Mouse (Mus musculus): ENCODE measurements around the gene Gm20741. TPM values are rescaled to one million over a fixed set of nuclear protein-coding genes. Genes with fewer than 3 reads are reported as not detected.

The Gm20741 gene
- total RNA-seq (2014; rRNA removed) (not detected in 2 replicates), polyA plus RNA-seq (2015; fragmentation: Nextera tagmentation; extraction: Ambion mirVana) (not detected in 2 replicates)

DNA sequence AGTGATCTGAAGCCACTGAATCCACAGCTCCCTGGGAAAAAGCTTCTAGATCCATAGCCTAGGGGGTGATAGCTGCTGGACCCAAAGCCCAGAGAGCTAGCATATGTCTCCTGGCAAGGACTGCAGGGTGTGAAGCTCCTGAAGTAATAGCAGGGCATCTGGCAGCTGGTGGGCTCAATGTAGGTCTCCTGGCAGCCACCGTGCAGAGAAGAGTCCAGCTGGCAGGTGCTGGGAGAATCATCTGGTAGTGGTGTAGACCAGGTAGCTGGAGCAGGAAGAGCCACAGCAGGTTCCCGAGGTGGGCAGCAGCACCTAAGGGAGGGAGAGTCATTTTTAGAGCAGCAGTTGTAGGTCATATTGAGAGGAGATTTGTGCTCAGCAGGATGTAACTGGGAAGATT, at the start of gene Gm20741:
Gm20741 (minus strand) TSS at position 394 of the 400 bp plus-strand sequence.
- Histone ChIP-seq H3K4me2 (ENCODE audit: low read depth, low read length, poor library complexity, severe bottlenecking) (no peak within 1 kb of the TSS), H3K27me3 (ENCODE audit: insufficient read depth, low read length) (no peaks in the 10 kb centered on the region), H3K36me3 (ENCODE audit: insufficient read depth, low read length) (no peaks in the 10 kb centered on the region), H3K9me3 (ENCODE audit: low read length) (no peaks in the 10 kb centered on the region), H3K4me1 (ENCODE audit: insufficient read depth, low read length) (no peaks in the 10 kb centered on the region), H3K4me3 (ENCODE audit: low read depth, low read length) (no peak within 1 kb of the TSS), H3K27ac (ENCODE audit: low read depth, low read length) (no peak within 1 kb of the TSS), H3K9ac (replicated peaks; ENCODE audit: low read length, poor library complexity, severe bottlenecking) (no peak within 1 kb of the TSS)
- 89% methylated on average over 2 of the region's 2 CpGs for WGBS
- no peak for ATAC-seq (ENCODE audit: low FRiP score)
- no peak for TF ChIP-seq CTCF (IDR thresholded peaks at IDR 0.05)
- DNase-seq (ENCODE audit: low spot score), result peak; percentile 8

DNA sequence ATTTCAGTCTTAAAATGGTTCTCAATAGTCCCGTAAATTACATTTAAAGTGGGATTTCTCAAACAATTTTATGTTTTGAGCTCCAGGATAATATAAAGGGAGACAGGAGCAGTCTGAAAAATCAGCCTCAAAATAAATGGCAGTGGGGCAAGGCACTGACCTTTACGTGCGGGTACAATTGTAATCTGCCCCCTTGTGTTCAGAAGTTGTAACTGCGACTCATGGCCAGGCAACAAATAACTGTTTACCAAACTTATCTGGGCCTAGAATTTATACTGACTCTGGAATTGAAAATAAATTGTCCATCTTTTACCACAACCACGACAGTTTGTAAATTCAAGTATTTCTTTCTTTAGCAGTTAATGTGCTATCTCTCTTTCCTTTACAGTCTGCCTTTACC, 39.4 kb upstream of the Gm20741 start:
- Histone ChIP-seq H3K4me1 (ENCODE audit: insufficient read depth, low read length) (no peaks in the 10 kb centered on the region), H3K27ac (ENCODE audit: low read depth, low read length) (no peak overlapping the region), H3K4me3 (ENCODE audit: low read depth, low read length) (no peak overlapping the region), H3K27me3 (ENCODE audit: insufficient read depth, low read length) (no peaks in the 10 kb centered on the region), H3K36me3 (ENCODE audit: insufficient read depth, low read length) (no peaks in the 10 kb centered on the region), H3K9ac (replicated peaks; ENCODE audit: low read length, poor library complexity, severe bottlenecking) (no peak overlapping the region), H3K9me3 (ENCODE audit: low read length) (no peaks in the 10 kb centered on the region), H3K4me2 (ENCODE audit: low read depth, low read length, poor library complexity, severe bottlenecking) (no peak overlapping the region)
- no peak for ATAC-seq (ENCODE audit: low FRiP score)
- WGBS, result 14% methylated on average over 5 of the region's 5 CpGs
- TF ChIP-seq CTCF (IDR thresholded peaks at IDR 0.05), result peak; percentile 68
- peak; percentile 9 for DNase-seq (ENCODE audit: low spot score)

DNA sequence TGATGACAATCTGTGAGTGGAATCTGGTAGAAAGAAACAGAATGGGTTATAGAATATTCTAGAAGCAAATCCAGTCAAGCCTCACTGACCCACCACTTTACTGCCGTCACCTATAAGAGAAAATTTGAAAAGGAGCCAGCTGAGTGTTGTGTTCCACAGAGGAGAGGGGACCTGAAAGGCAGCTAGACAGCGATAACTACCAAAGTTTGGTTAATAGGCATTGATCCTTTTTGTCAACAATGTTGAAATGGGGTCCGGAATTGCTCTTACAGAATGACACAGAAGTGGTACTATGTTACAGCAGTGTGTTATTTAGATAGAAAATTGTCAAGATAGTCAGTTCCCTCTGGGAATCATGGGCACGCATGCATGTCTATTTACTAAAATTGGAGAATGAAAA, 36.5 kb upstream of the Gm20741 start:
- no peak for TF ChIP-seq CTCF (IDR thresholded peaks at IDR 0.05)
- Histone ChIP-seq H3K27me3 (ENCODE audit: insufficient read depth, low read length) (no peaks in the 10 kb centered on the region), H3K9ac (replicated peaks; ENCODE audit: low read length, poor library complexity, severe bottlenecking) (no peak overlapping the region), H3K4me1 (ENCODE audit: insufficient read depth, low read length) (no peaks in the 10 kb centered on the region), H3K4me2 (ENCODE audit: low read depth, low read length, poor library complexity, severe bottlenecking) (no peak overlapping the region), H3K9me3 (ENCODE audit: low read length) (no peaks in the 10 kb centered on the region), H3K4me3 (ENCODE audit: low read depth, low read length) (no peak overlapping the region), H3K27ac (ENCODE audit: low read depth, low read length) (no peak overlapping the region), H3K36me3 (ENCODE audit: insufficient read depth, low read length) (no peaks in the 10 kb centered on the region)
- 84% methylated on average over 4 of the region's 4 CpGs for WGBS
- ATAC-seq (ENCODE audit: low FRiP score) (no peak), DNase-seq (ENCODE audit: low spot score) (no peak)

DNA sequence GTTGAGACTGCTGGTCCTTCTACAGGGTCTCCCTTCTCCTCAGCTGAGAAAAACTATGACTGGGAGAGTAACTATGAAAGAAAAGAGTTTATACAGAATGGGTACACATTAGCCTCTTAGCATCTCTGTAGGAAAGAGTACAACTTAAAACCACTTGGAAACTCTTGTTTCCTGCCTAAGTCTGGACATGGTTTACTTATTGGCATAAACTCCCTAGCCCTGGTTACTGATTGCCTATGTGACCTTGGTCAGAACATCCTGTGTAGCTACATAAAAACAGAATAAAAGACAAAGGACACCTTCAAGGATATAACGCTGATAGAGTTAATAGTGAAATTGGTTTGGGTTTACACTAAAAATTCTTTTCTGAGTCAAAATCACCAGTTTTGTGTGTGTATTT, 35.3 kb upstream of the Gm20741 start:
- H3K4me2 ChIP-seq (ENCODE audit: low read depth, low read length, poor library complexity, severe bottlenecking), result no peak overlapping the region
- H3K27me3 ChIP-seq (ENCODE audit: insufficient read depth, low read length), result no peaks in the 10 kb centered on the region
- no peaks in the 10 kb centered on the region for H3K36me3 ChIP-seq (ENCODE audit: insufficient read depth, low read length)
- no peak for DNase-seq (ENCODE audit: low spot score)
- no peaks in the 10 kb centered on the region for H3K9me3 ChIP-seq (ENCODE audit: low read length)
- H3K9ac ChIP-seq (replicated peaks; ENCODE audit: low read length, poor library complexity, severe bottlenecking), result no peak overlapping the region
- H3K4me3 ChIP-seq (ENCODE audit: low read depth, low read length), result no peak overlapping the region
- WGBS, result 97% methylated on average over 1 of the region's 1 CpGs
- ATAC-seq (ENCODE audit: low FRiP score), result no peak
- no peak for TF ChIP-seq CTCF (IDR thresholded peaks at IDR 0.05)
- H3K4me1 ChIP-seq (ENCODE audit: insufficient read depth, low read length), result no peaks in the 10 kb centered on the region
- H3K27ac ChIP-seq (ENCODE audit: low read depth, low read length), result no peak overlapping the region

DNA sequence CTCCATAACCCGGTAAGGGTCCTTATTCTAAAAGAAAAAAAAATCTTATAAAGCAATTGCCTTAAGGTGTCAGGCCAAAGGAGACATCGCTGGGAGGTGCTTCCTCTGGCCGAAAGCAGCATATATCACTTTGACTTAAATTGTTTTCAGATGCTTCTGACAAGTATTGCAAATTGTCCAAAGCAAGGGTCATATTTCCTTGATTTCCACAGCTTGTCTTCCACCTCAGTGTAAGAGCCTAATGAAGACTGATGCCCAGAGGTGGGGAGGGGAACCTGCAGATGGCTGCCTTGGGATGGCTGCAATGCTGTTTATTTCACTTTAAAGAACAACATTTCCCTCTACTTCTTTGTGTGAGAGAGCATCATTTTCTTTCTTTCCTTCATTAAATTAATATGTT, 15.0 kb upstream of the Gm20741 start:
- 85% methylated on average over 3 of the region's 3 CpGs for WGBS
- no peak for ATAC-seq (ENCODE audit: low FRiP score)
- TF ChIP-seq CTCF (IDR thresholded peaks at IDR 0.05), result no peak

DNA sequence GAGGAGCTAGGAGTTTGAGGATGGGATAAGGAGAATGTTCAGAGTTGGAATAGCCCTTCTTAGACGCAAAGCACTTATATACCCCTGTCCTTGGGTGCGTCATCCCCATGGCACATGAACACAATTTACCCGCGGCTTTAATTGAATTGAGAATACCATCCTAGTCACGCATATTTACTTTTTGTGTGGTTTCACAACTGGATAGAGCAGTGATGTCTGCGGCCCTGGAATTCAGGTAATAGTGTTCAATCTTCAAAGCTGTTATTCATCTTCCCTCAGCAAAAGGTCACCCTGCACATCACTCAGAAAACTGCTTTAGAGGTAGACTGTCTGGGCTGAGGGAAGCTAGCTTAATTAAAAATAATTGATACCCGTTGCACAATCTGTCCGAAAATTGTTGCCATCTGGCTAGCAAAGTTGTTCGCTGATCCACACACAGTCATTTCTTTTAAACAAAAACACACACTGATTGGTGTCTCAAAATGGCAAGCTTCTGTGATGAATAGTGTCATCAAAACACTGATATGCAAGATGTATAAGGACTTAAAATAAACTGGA, 14.2 kb upstream of the Gm20741 start, which contains the start of gene Krtap14:
Krtap14 (minus strand) TSS at position 51 of the 558 bp plus-strand sequence.
- Histone ChIP-seq H3K9ac (replicated peaks; ENCODE audit: low read length, poor library complexity, severe bottlenecking) (no peak within 1 kb of the TSS), H3K4me1 (ENCODE audit: insufficient read depth, low read length) (no peaks in the 10 kb centered on the region), H3K27ac (ENCODE audit: low read depth, low read length) (no peak within 1 kb of the TSS), H3K4me3 (ENCODE audit: low read depth, low read length) (no peak within 1 kb of the TSS), H3K9me3 (ENCODE audit: low read length) (no peaks in the 10 kb centered on the region), H3K27me3 (ENCODE audit: insufficient read depth, low read length) (no peaks in the 10 kb centered on the region), H3K36me3 (ENCODE audit: insufficient read depth, low read length) (no peaks in the 10 kb centered on the region), H3K4me2 (ENCODE audit: low read depth, low read length, poor library complexity, severe bottlenecking) (no peak within 1 kb of the TSS)
- 88% methylated on average over 9 of the region's 9 CpGs for WGBS
- ATAC-seq (ENCODE audit: low FRiP score), result no peak
- no peak for TF ChIP-seq CTCF (IDR thresholded peaks at IDR 0.05)
- peak; percentile 31 for DNase-seq (ENCODE audit: low spot score)

More for the DNA sequence above, 15.0 kb upstream of the Gm20741 start:
- H3K4me2 ChIP-seq (ENCODE audit: low read depth, low read length, poor library complexity, severe bottlenecking), result no peak overlapping the region
- H3K4me1 ChIP-seq (ENCODE audit: insufficient read depth, low read length), result no peaks in the 10 kb centered on the region
- no peaks in the 10 kb centered on the region for H3K9me3 ChIP-seq (ENCODE audit: low read length)
- no peak overlapping the region for H3K4me3 ChIP-seq (ENCODE audit: low read depth, low read length)
- H3K9ac ChIP-seq (replicated peaks; ENCODE audit: low read length, poor library complexity, severe bottlenecking), result no peak overlapping the region
- no peak overlapping the region for H3K27ac ChIP-seq (ENCODE audit: low read depth, low read length)
- H3K27me3 ChIP-seq (ENCODE audit: insufficient read depth, low read length), result no peaks in the 10 kb centered on the region
- H3K36me3 ChIP-seq (ENCODE audit: insufficient read depth, low read length), result no peaks in the 10 kb centered on the region
- no peak for DNase-seq (ENCODE audit: low spot score)
